Mouse (Mus musculus) liver, postnatal 0 days (tissue): Measurements from ENCODE around the gene Sorcs2.

ENCODE experiments used
- CTCF ChIP-seq: sonication (generic); IDR thresholded peaks from 2 replicates; pipeline ENCODE4 v1.5.1; 2016; ENCODE audit warnings: antibody characterized with exemption, low read depth
- EP300 ChIP-seq: IDR thresholded peaks from 2 replicates; pipeline ENCODE4 v1.6.1; 2016; ENCODE audit warnings: antibody characterized with exemption, low read depth, mild to moderate bottlenecking

GRCm38 (mm10) chr5:36103483-36103882 lies 294.5 kb downstream of the Sorcs2 start:
- no peak for TF ChIP-seq EP300
- TF ChIP-seq CTCF, result peak; percentile 37
